Mouse (Mus musculus) mouse trophoblast stem cell (cell line): Measurements from ENCODE around the gene Zfp324.

Source experiments
- in situ Hi-C, 2 experiments: fragments of 300-500 bp; cut with MseI, MboI; formaldehyde crosslinking; loops; 2 replicates in 1 of 2; 3 replicates in 1 of 2; pipeline ENCODE4 v1.15.1; 2025

Zfp324 gene

GRCm38 (mm10) chr7:12966104-12966845 is 637 bp downstream of the Zfp324 start:
- in situ Hi-C loops: no loop called here

GRCm38 (mm10) chr7:12970906-12971305 is 5.3 kb downstream of the Zfp324 start:
- in situ Hi-C loops: no loop called here

GRCm38 (mm10) chr7:12977682-12978389 is 12.2 kb downstream of the Zfp324 start, which contains the start of gene Zfp446:
Gene Zfp446 (plus strand): TSS chr7:12977848.
- in situ Hi-C loops: no loop called here

- in situ Hi-C loops: no loop called here
Observed at GRCm38 (mm10) chr7:12978931-12979722, 13.5 kb downstream of the Zfp324 start.

GRCm38 (mm10) chr7:12979776-12980175 is 14.1 kb downstream of the Zfp324 start:
- in situ Hi-C loops: no loop called here

- in situ Hi-C loops: no loop called here
Observed at GRCm38 (mm10) chr7:12980291-12980690, 14.7 kb downstream of the Zfp324 start.

GRCm38 (mm10) chr7:12985724-12986123 is 20.1 kb downstream of the Zfp324 start:
- in situ Hi-C loops: no loop called here

GRCm38 (mm10) chr7:12986906-12987305 is 21.3 kb downstream of the Zfp324 start:
- in situ Hi-C loops: no loop called here

- in situ Hi-C loops: no loop called here
Observed at GRCm38 (mm10) chr7:12987409-12988189, 22.0 kb downstream of the Zfp324 start.

GRCm38 (mm10) chr7:12992222-12992621 is 26.6 kb downstream of the Zfp324 start:
- in situ Hi-C loops: no loop called here

- in situ Hi-C loops: no loop called here
Observed at GRCm38 (mm10) chr7:12993148-12993547, 27.5 kb downstream of the Zfp324 start.

GRCm38 (mm10) chr7:12995862-12996261 is 30.2 kb downstream of the Zfp324 start:
- in situ Hi-C loops: no loop called here

- in situ Hi-C loops: no loop called here
Observed at GRCm38 (mm10) chr7:12997230-12997629, 31.6 kb downstream of the Zfp324 start.

GRCm38 (mm10) chr7:12998053-12998452 is 32.4 kb downstream of the Zfp324 start, which contains the start of gene Slc27a5:
Gene Slc27a5 (minus strand): TSS chr7:12998192.
- in situ Hi-C loops: no loop called here

GRCm38 (mm10) chr7:12998851-12999250 is 33.2 kb downstream of the Zfp324 start, which contains the start of gene Trim28:
Gene Trim28 (plus strand): TSS chr7:12999114.
- in situ Hi-C loops: no loop called here

GRCm38 (mm10) chr7:13001584-13001983 is 35.9 kb downstream of the Zfp324 start:
- in situ Hi-C loops: no loop called here

GRCm38 (mm10) chr7:13003380-13003779 is 37.7 kb downstream of the Zfp324 start:
- in situ Hi-C loops: no loop called here

- in situ Hi-C loops: loop anchor here in 1 of 2 experiments (5.0 kb wide), 1 partner anchor 41 kb away; no protein-coding TSS in a partner anchor
Observed at GRCm38 (mm10) chr7:13006011-13006410, 40.4 kb downstream of the Zfp324 start.

- in situ Hi-C loops: loop anchor here in 1 of 2 experiments (5.0 kb wide), 1 partner anchor 41 kb away; no protein-coding TSS in a partner anchor
Observed at GRCm38 (mm10) chr7:13006531-13006930, 40.9 kb downstream of the Zfp324 start.

- in situ Hi-C loops: loop anchor here in 1 of 2 experiments (5.0 kb wide), 1 partner anchor 40 kb away; no protein-coding TSS in a partner anchor
Observed at GRCm38 (mm10) chr7:13007341-13008092, 41.9 kb downstream of the Zfp324 start.
